Mouse (Mus musculus): ENCODE measurements around the gene Hipk1. TPM values are rescaled to one million over a fixed set of nuclear protein-coding genes. Genes with fewer than 3 reads are reported as not detected.

Hipk1 gene
- polyA plus RNA-seq, 1 experiment from 2014 or later = 18.3 TPM

GRCm38 (mm10) chr3:103772846-103773245 is 18.5 kb downstream of the Hipk1 start:
- Histone ChIP-seq H3K27me3 (no peaks in the 10 kb centered on the region), H3K9ac (replicated peaks) (no peak overlapping the region), H3K4me2 (replicated peaks) (no peak overlapping the region), H3K9me3 (no peaks in the 10 kb centered on the region), H3K36me3 (peaks cover 43% of the 10 kb centered on the region), H3K4me3 (no peak overlapping the region), H3K4me1 (no peaks in the 10 kb centered on the region), H3K27ac (replicated peaks) (no peak overlapping the region)
- no peak for ATAC-seq (ENCODE audit: low FRiP score, low read depth)
- 85% methylated on average over 4 of the region's 4 CpGs for WGBS

DNA sequence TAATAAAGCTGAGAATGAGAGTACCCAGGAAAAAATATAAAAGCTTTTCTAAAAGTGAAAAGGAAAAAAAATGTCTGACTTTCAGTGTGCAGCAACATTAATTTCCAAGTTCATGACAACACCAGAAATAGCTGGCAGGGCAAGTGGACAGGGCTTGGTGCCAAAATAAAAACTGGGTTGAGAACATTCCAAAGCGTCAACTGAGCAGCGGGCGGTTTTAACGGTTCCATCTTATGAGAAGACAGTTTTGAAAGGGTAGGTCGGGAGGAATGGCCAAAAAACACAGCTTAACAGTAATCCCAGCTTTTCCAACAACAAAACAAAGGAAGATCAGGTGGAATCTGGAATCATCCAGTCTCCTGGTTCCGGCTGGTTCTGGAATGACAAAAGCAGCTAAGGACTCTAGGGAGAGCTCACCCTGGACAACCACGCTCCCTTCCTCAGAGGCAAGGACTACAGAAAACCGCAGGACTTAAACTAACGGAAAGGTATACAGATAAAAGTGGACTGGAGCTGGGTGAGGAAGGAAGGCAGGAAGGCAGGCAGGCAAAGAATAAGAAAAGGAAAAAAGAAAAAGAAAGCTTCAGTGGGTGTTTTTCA is 19.7 kb downstream of the Hipk1 start:
- no peaks in the 10 kb centered on the region for H3K27me3 ChIP-seq
- H3K4me3 ChIP-seq = no peak overlapping the region
- WGBS = 81% methylated on average over 9 of the region's 9 CpGs
- peaks cover 32% of the 10 kb centered on the region for H3K36me3 ChIP-seq
- no peaks in the 10 kb centered on the region for H3K4me1 ChIP-seq
- ATAC-seq (ENCODE audit: low FRiP score, low read depth) = no peak
- H3K9me3 ChIP-seq = no peaks in the 10 kb centered on the region
- H3K9ac ChIP-seq (replicated peaks) = no peak overlapping the region
- no peak overlapping the region for H3K27ac ChIP-seq (replicated peaks)
- H3K4me2 ChIP-seq (replicated peaks) = no peak overlapping the region

GRCm38 (mm10) chr3:103766789-103767188 is 24.6 kb downstream of the Hipk1 start:
- H3K4me2 ChIP-seq (replicated peaks) = no peak overlapping the region
- peaks cover 37% of the 10 kb centered on the region for H3K36me3 ChIP-seq
- H3K4me1 ChIP-seq = no peaks in the 10 kb centered on the region
- 78% methylated on average over 3 of the region's 3 CpGs for WGBS
- no peak overlapping the region for H3K9ac ChIP-seq (replicated peaks)
- no peak overlapping the region for H3K27ac ChIP-seq (replicated peaks)
- H3K4me3 ChIP-seq = no peak overlapping the region
- no peaks in the 10 kb centered on the region for H3K9me3 ChIP-seq
- ATAC-seq (ENCODE audit: low FRiP score, low read depth) = no peak
- no peaks in the 10 kb centered on the region for H3K27me3 ChIP-seq

- H3K4me3 ChIP-seq = no peak overlapping the region
- ATAC-seq (ENCODE audit: low FRiP score, low read depth) = no peak
- peaks cover 69% of the 10 kb centered on the region for H3K36me3 ChIP-seq
- H3K27ac ChIP-seq (replicated peaks) = no peak overlapping the region
- no peak overlapping the region for H3K9ac ChIP-seq (replicated peaks)
- 86% methylated on average over 5 of the region's 5 CpGs for WGBS
- no peaks in the 10 kb centered on the region for H3K4me1 ChIP-seq
- H3K27me3 ChIP-seq = no peaks in the 10 kb centered on the region
- no peak overlapping the region for H3K4me2 ChIP-seq (replicated peaks)
- H3K9me3 ChIP-seq = no peaks in the 10 kb centered on the region
Observed at GRCm38 (mm10) chr3:103759261-103759970, 31.9 kb downstream of the Hipk1 start.

DNA sequence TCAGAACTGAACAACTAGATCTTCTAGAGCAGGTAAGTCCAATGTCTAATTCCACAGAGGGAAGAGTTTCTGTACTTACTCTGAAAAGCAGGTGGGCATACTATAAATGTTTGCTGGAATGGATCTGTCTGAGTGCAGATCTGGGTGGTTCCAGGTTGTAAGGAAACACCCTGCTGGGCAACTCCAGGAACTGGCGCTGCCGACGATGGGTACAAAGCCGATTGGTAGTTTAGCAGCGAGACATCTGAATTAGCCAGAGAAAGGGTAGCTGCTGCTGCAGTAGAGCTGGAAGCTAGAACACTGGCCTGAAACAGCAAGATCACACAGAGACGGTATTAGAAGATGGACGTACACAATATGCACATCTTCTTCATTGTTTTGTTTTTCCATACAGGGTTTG is 32.9 kb downstream of the Hipk1 start:
- H3K9me3 ChIP-seq = no peaks in the 10 kb centered on the region
- no peaks in the 10 kb centered on the region for H3K4me1 ChIP-seq
- H3K9ac ChIP-seq (replicated peaks) = no peak overlapping the region
- no peak overlapping the region for H3K4me2 ChIP-seq (replicated peaks)
- H3K36me3 ChIP-seq = peaks cover 77% of the 10 kb centered on the region
- no peaks in the 10 kb centered on the region for H3K27me3 ChIP-seq
- WGBS = 90% methylated on average over 7 of the region's 7 CpGs
- no peak overlapping the region for H3K27ac ChIP-seq (replicated peaks)
- no peak for ATAC-seq (ENCODE audit: low FRiP score, low read depth)
- H3K4me3 ChIP-seq = no peak overlapping the region

DNA sequence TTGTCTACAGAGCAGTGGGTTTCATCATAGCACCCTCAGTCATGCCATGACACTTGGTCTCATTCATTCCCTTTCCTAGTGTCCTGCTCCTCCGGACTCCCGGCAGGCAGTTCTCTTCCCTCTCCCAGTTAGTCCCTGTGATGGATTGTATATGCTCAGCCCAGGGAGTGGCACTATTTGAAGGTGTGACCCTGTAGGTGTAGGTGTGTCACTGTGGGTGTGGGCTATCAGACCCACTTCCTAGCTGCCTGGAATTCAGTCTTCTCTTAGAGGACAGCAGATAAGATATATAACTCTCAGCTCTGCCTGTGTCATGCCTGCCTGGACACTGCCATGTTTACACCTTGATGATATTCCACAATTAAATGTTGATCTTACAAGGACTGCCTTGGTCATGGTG is 34.4 kb downstream of the Hipk1 start:
- Histone ChIP-seq H3K4me2 (replicated peaks) (no peak overlapping the region), H3K4me1 (no peaks in the 10 kb centered on the region), H3K36me3 (peaks cover 77% of the 10 kb centered on the region), H3K9ac (replicated peaks) (no peak overlapping the region), H3K4me3 (no peak overlapping the region), H3K9me3 (no peaks in the 10 kb centered on the region), H3K27ac (replicated peaks) (no peak overlapping the region), H3K27me3 (no peaks in the 10 kb centered on the region)
- ATAC-seq (ENCODE audit: low FRiP score, low read depth) = no peak
- WGBS = 96% methylated on average over 2 of the region's 2 CpGs

- H3K9ac ChIP-seq (replicated peaks) = no peak overlapping the region
- H3K27me3 ChIP-seq = no peaks in the 10 kb centered on the region
- H3K36me3 ChIP-seq = peaks cover 81% of the 10 kb centered on the region
- no peaks in the 10 kb centered on the region for H3K9me3 ChIP-seq
- H3K4me3 ChIP-seq = no peak overlapping the region
- no peak overlapping the region for H3K4me2 ChIP-seq (replicated peaks)
- H3K27ac ChIP-seq (replicated peaks) = no peak overlapping the region
- ATAC-seq (ENCODE audit: low FRiP score, low read depth) = no peak
- H3K4me1 ChIP-seq = no peaks in the 10 kb centered on the region
- 80% methylated on average over 3 of the region's 3 CpGs for WGBS
Observed at GRCm38 (mm10) chr3:103755351-103755750, 36.0 kb downstream of the Hipk1 start.

- Histone ChIP-seq H3K27ac (replicated peaks) (no peak overlapping the region), H3K36me3 (peaks cover 85% of the 10 kb centered on the region), H3K4me1 (no peaks in the 10 kb centered on the region), H3K4me2 (replicated peaks) (no peak overlapping the region), H3K27me3 (no peaks in the 10 kb centered on the region), H3K9ac (replicated peaks) (no peak overlapping the region), H3K4me3 (no peak overlapping the region), H3K9me3 (no peaks in the 10 kb centered on the region)
- no peak for ATAC-seq (ENCODE audit: low FRiP score, low read depth)
- WGBS = 90% methylated on average over 2 of the region's 2 CpGs
Observed at GRCm38 (mm10) chr3:103751558-103751957, 39.8 kb downstream of the Hipk1 start.

GRCm38 (mm10) chr3:103746711-103747110 is 44.7 kb downstream of the Hipk1 start:
- no peaks in the 10 kb centered on the region for H3K4me1 ChIP-seq
- no peak overlapping the region for H3K27ac ChIP-seq (replicated peaks)
- no peak overlapping the region for H3K9ac ChIP-seq (replicated peaks)
- H3K27me3 ChIP-seq = no peaks in the 10 kb centered on the region
- no peak for ATAC-seq (ENCODE audit: low FRiP score, low read depth)
- 89% methylated on average over 5 of the region's 5 CpGs for WGBS
- H3K4me3 ChIP-seq = no peak overlapping the region
- no peak overlapping the region for H3K4me2 ChIP-seq (replicated peaks)
- H3K36me3 ChIP-seq = peaks cover 83% of the 10 kb centered on the region
- no peaks in the 10 kb centered on the region for H3K9me3 ChIP-seq

DNA sequence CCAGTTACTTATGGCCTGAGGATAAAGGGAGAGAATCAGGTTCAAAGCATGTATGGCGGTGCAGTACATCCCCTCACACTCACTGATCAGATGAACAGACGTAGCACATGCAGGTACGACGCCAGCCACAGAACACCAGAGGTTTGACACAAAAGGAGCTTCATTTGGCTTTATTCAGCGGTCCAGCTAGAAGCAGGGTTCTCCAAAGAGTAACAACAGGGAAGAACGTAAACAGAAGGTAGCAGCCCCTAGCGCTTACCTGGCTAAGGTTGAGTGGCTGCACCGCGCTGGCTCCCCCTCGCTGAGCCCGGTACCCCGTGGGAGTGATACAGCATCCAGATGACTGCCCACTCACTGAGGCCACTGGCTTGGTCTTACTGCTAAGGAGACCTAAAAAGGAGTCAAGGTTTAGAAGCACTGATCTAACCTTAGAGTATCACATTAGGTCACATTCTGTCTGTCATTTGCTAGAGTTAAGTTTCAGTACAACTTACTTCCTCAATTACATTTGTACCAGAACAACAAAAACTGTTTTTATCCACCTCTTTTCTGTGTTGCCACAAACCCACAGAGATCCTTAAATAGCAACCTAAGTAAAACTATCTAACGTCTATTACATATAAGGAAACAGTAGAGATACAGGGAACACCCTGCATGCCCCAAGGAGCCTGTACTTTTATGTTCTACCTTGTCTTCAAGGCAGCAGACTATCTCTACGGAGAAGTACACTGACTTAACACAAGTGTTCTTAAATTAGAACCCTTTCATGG is 46.2 kb downstream of the Hipk1 start:
- 95% methylated on average over 14 of the region's 14 CpGs for WGBS
- H3K36me3 ChIP-seq = peaks cover 73% of the 10 kb centered on the region
- no peak for ATAC-seq (ENCODE audit: low FRiP score, low read depth)

GRCm38 (mm10) chr3:103743208-103743607 is 48.2 kb downstream of the Hipk1 start:
- H3K9ac ChIP-seq (replicated peaks) = no peak overlapping the region
- H3K4me3 ChIP-seq = no peak overlapping the region
- H3K9me3 ChIP-seq = no peaks in the 10 kb centered on the region
- peaks cover 55% of the 10 kb centered on the region for H3K36me3 ChIP-seq
- WGBS = 88% methylated on average over 6 of the region's 6 CpGs
- H3K4me1 ChIP-seq = peaks cover 9% of the 10 kb centered on the region
- no peak overlapping the region for H3K27ac ChIP-seq (replicated peaks)
- ATAC-seq (ENCODE audit: low FRiP score, low read depth) = no peak
- H3K4me2 ChIP-seq (replicated peaks) = no peak overlapping the region
- H3K27me3 ChIP-seq = no peaks in the 10 kb centered on the region

More for the DNA sequence above, 46.2 kb downstream of the Hipk1 start:
- Histone ChIP-seq H3K9me3 (no peaks in the 10 kb centered on the region), H3K27ac (replicated peaks) (no peak overlapping the region), H3K4me3 (no peak overlapping the region), H3K9ac (replicated peaks) (no peak overlapping the region), H3K4me1 (peaks cover 5% of the 10 kb centered on the region; the same call in 1 of the 2 replicates), H3K4me2 (replicated peaks) (no peak overlapping the region), H3K27me3 (no peaks in the 10 kb centered on the region)

GRCm38 (mm10) chr3:103740342-103740741 is 51.0 kb downstream of the Hipk1 start:
- H3K4me1 ChIP-seq = peaks cover 35% of the 10 kb centered on the region
- 11% methylated on average over 5 of the region's 5 CpGs for WGBS
- H3K9me3 ChIP-seq = no peaks in the 10 kb centered on the region
- H3K36me3 ChIP-seq = peaks cover 29% of the 10 kb centered on the region
- H3K27ac ChIP-seq (replicated peaks) = no peak overlapping the region
- no peak overlapping the region for H3K4me3 ChIP-seq
- no peak overlapping the region for H3K9ac ChIP-seq (replicated peaks)
- ATAC-seq (ENCODE audit: low FRiP score, low read depth) = no peak
- H3K27me3 ChIP-seq = peaks cover 13% of the 10 kb centered on the region
- no peak overlapping the region for H3K4me2 ChIP-seq (replicated peaks)

Data from midbrain, embryonic 12.5 days (tissue).